23 mouse cellular contexts compared by ENCODE assay signal in the genomic region with DNA sequence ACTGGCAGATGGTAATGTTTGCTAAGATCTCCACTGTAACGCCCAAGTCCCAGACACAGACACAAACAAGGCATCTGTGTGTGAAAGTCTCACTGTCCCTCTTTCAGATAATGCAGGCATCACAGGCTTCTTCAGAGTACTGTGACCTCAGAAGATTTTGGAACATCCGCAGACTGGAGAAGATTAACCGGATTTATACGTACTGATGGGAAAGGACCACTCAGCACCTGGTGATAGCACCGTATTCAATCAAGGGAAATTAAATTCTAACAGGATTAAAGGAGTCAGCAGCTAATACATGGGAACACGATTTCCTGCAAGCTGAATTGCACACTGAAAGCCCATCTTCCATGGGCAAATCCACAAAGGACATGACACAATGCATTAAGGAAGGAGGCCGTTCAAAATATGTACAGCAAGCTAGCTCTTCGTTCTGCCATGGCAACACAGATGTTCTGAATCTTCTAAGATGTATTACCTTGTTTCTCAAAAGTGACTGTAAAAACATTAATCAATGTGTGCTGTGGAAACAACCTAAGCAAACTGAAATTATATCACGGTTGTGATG.
DNase-seq lines count a peak whose midpoint lies in the region; ATAC-seq and TF ChIP-seq lines count a peak whose summit lies in the region.
"Had no signal": no experiment of that assay in that cellular context is flagged by ENCODE, and none has a peak within 500 bp of the region (broad histone marks: within the 10 kb centered on the region; RNA-seq: fewer than 3 reads in every experiment).

No protein-coding gene starts in this region.

- no peak overlapping the region for H3K9ac ChIP-seq in forebrain, embryonic 16.5 days (replicated peaks; ENCODE audit: low read depth, low read length)
- H3K9ac ChIP-seq in forebrain, embryonic 15.5 days (replicated peaks), result no peak overlapping the region
- no peak overlapping the region for H3K9ac ChIP-seq in hindbrain, postnatal 0 days (replicated peaks; ENCODE audit: low read length)
- H3K9ac ChIP-seq in midbrain, postnatal 0 days (replicated peaks; ENCODE audit: low read length, poor library complexity, severe bottlenecking), result no peak overlapping the region
- H3K9ac ChIP-seq: embryonic facial prominence, embryonic 15.5 days had no signal

- ATAC-seq in forebrain, embryonic 16.5 days, result peak; percentile 26; the same call in 1 of the 2 replicates
- ATAC-seq in forebrain, embryonic 15.5 days (replicated peaks), result no peak
- ATAC-seq in hindbrain, postnatal 0 days, result 0 out of 2 replicates have a peak, but pooled peaks have one; percentile 18
- ATAC-seq in midbrain, postnatal 0 days (ENCODE audit: low FRiP score), result peak; percentile 38; the same call in 1 of the 2 replicates
- ATAC-seq in erythroblast, adult 5-6 weeks (replicated peaks; ENCODE audit: low FRiP score, poor library complexity, severe bottlenecking), result no peak

- no peaks in the 10 kb centered on the region for H3K27me3 ChIP-seq in forebrain, embryonic 16.5 days (replicated peaks; ENCODE audit: control insufficient read depth, insufficient read depth, low read length)
- H3K27me3 ChIP-seq in forebrain, embryonic 15.5 days, result no peaks in the 10 kb centered on the region
- no peaks in the 10 kb centered on the region for H3K27me3 ChIP-seq in hindbrain, postnatal 0 days (ENCODE audit: insufficient read depth, low read length)
- no peaks in the 10 kb centered on the region for H3K27me3 ChIP-seq in midbrain, postnatal 0 days (ENCODE audit: insufficient read depth, low read length)
- H3K27me3 ChIP-seq: CH12.LX; embryonic facial prominence, embryonic 15.5 days had no signal

- H3K4me2 ChIP-seq in forebrain, embryonic 16.5 days (ENCODE audit: low read length), result no peak overlapping the region
- no peak overlapping the region for H3K4me2 ChIP-seq in forebrain, embryonic 15.5 days (replicated peaks)
- H3K4me2 ChIP-seq in hindbrain, postnatal 0 days (ENCODE audit: low read depth, low read length), result no peak overlapping the region
- no peak overlapping the region for H3K4me2 ChIP-seq in midbrain, postnatal 0 days (ENCODE audit: low read depth, low read length, poor library complexity, severe bottlenecking)
- H3K4me2 ChIP-seq: embryonic facial prominence, embryonic 15.5 days had no signal

- peak; percentile 3 for DNase-seq in embryo, embryonic 10.5 days (ENCODE audit: low spot score)
- peak; percentile 13 for DNase-seq in hindbrain, postnatal 0 days (ENCODE audit: low spot score)
- peak; percentile 20 for DNase-seq in midbrain, postnatal 0 days (ENCODE audit: low spot score)
- DNase-seq in urinary bladder, postnatal 4 days (ENCODE audit: low spot score in 2 of 2), result no peak
- DNase-seq: adrenal gland, postnatal 25 days; cerebellum, adult 2 months; gastrocnemius, postnatal 10 days; heart, adult 18-20 months; kidney, adult 18-20 months; kidney, postnatal 25 days; left cerebral cortex, postnatal 4 days; liver; lung, postnatal 10 days; right cerebral cortex, postnatal 25 days; thymus, postnatal 36 days had no signal

- no peaks in the 10 kb centered on the region for H3K9me3 ChIP-seq in forebrain, embryonic 16.5 days (ENCODE audit: control insufficient read depth, low read length)
- H3K9me3 ChIP-seq in forebrain, embryonic 15.5 days, result no peaks in the 10 kb centered on the region
- H3K9me3 ChIP-seq in hindbrain, postnatal 0 days (ENCODE audit: low read length), result no peaks in the 10 kb centered on the region
- H3K9me3 ChIP-seq in midbrain, postnatal 0 days (ENCODE audit: low read length), result no peaks in the 10 kb centered on the region
- H3K9me3 ChIP-seq: embryonic facial prominence, embryonic 15.5 days; forebrain, embryonic 10.5 days had no signal

- H3K36me3 ChIP-seq in forebrain, embryonic 16.5 days (ENCODE audit: control insufficient read depth, insufficient read depth), result no peaks in the 10 kb centered on the region
- H3K36me3 ChIP-seq in forebrain, embryonic 15.5 days, result no peaks in the 10 kb centered on the region
- H3K36me3 ChIP-seq in hindbrain, postnatal 0 days (ENCODE audit: insufficient read depth, low read length), result no peaks in the 10 kb centered on the region
- no peaks in the 10 kb centered on the region for H3K36me3 ChIP-seq in midbrain, postnatal 0 days (ENCODE audit: insufficient read depth, low read length)
- H3K36me3 ChIP-seq: embryonic facial prominence, embryonic 15.5 days; forebrain, embryonic 10.5 days had no signal

- no peak overlapping the region for H3K4me3 ChIP-seq in forebrain, embryonic 16.5 days (replicated peaks; ENCODE audit: low read length)
- no peak overlapping the region for H3K4me3 ChIP-seq in forebrain, embryonic 15.5 days
- no peak overlapping the region for H3K4me3 ChIP-seq in hindbrain, postnatal 0 days (ENCODE audit: low read length)
- H3K4me3 ChIP-seq in midbrain, postnatal 0 days (ENCODE audit: low read depth, low read length), result no peak overlapping the region
- H3K4me3 ChIP-seq: embryonic facial prominence, embryonic 15.5 days; forebrain, embryonic 10.5 days; left cerebral cortex, adult 2 months; myocyte had no signal

- TF ChIP-seq CTCF in hindbrain, postnatal 0 days (IDR thresholded peaks at IDR 0.05; ENCODE audit: low read depth), result no peak
- TF ChIP-seq CTCF in midbrain, postnatal 0 days (IDR thresholded peaks at IDR 0.05), result no peak

- 67% methylated on average over 9 of the region's 9 CpGs for WGBS in forebrain, embryonic 16.5 days
- 67% methylated on average over 9 of the region's 9 CpGs for WGBS in forebrain, embryonic 15.5 days
- 55% methylated on average over 9 of the region's 9 CpGs for WGBS in hindbrain, postnatal 0 days
- WGBS in midbrain, postnatal 0 days, result 24% methylated on average over 9 of the region's 9 CpGs

- H3K4me1 ChIP-seq in forebrain, embryonic 16.5 days (replicated peaks; ENCODE audit: control insufficient read depth, insufficient read depth, low read length), result no peaks in the 10 kb centered on the region
- no peaks in the 10 kb centered on the region for H3K4me1 ChIP-seq in forebrain, embryonic 15.5 days
- H3K4me1 ChIP-seq in hindbrain, postnatal 0 days (ENCODE audit: insufficient read depth, low read length), result no peaks in the 10 kb centered on the region
- H3K4me1 ChIP-seq in midbrain, postnatal 0 days (ENCODE audit: insufficient read depth, low read length), result no peaks in the 10 kb centered on the region
- H3K4me1 ChIP-seq: embryonic facial prominence, embryonic 15.5 days had no signal

- no peak overlapping the region for H3K27ac ChIP-seq in forebrain, embryonic 16.5 days (ENCODE audit: low read length)
- H3K27ac ChIP-seq in forebrain, embryonic 15.5 days (replicated peaks), result no peak overlapping the region
- no peak overlapping the region for H3K27ac ChIP-seq in hindbrain, postnatal 0 days
- no peak overlapping the region for H3K27ac ChIP-seq in midbrain, postnatal 0 days (ENCODE audit: low read depth, low read length)
- H3K27ac ChIP-seq: embryonic facial prominence, embryonic 15.5 days; forebrain, embryonic 10.5 days; left cerebral cortex, adult 2 months had no signal

Comparison
In these comparisons a context has a peak if more than half of its experiments do, and no peak if none do; other contexts are left out.
1. ATAC-seq: peak in forebrain, embryonic 16.5 days (single experiment), hindbrain, postnatal 0 days (single experiment) and midbrain, postnatal 0 days (single experiment); none in forebrain, embryonic 15.5 days (single experiment) and erythroblast, adult 5-6 weeks (single experiment).
2. DNase-seq: peak in embryo, embryonic 10.5 days (single experiment), hindbrain, postnatal 0 days (single experiment) and midbrain, postnatal 0 days (single experiment); none in urinary bladder, postnatal 4 days (0 of 2).